11 mouse cellular contexts compared by ENCODE assay signal in genomic region chr2:102001661-102002060, GRCm38 (mm10).
DNase-seq lines count a peak whose midpoint lies in the region; ATAC-seq and TF ChIP-seq lines count a peak whose summit lies in the region.
"Had no signal": no experiment of that assay in that cellular context is flagged by ENCODE, and none has a peak within 500 bp of the region (broad histone marks: within the 10 kb centered on the region; RNA-seq: fewer than 3 reads in every experiment).

No protein-coding gene starts in this region.

- WGBS in forebrain, embryonic 13.5 days: 7% methylated on average over 1 of the region's 1 CpGs

- peak overlapping the region; percentile 52; the same call in 1 of the 2 replicates for H3K27ac ChIP-seq in layer of hippocampus, adult 2 months
- H3K27ac ChIP-seq in forebrain, embryonic 13.5 days: peak overlapping the region; percentile 98
- H3K27ac ChIP-seq in gastrocnemius, adult 2 months: no peak overlapping the region; the same call in 1 of the 2 replicates

- TF ChIP-seq CTCF in layer of hippocampus, adult 2 months (conservative IDR thresholded peaks at IDR 0.05): no peak
- no peak for TF ChIP-seq CTCF in gastrocnemius, adult 2 months (IDR thresholded peaks at IDR 0.05)

- ATAC-seq in forebrain, embryonic 13.5 days: no peak
- ATAC-seq in megakaryocyte progenitor cell, adult 5-6 weeks (replicated peaks; ENCODE audit: poor library complexity): 0 out of 2 replicates have a peak, but pooled peaks have one; percentile 14

- H3K4me3 ChIP-seq in layer of hippocampus, adult 2 months: no peak overlapping the region
- H3K4me3 ChIP-seq in forebrain, embryonic 13.5 days: no peak overlapping the region
- H3K4me3 ChIP-seq in gastrocnemius, adult 2 months: no peak overlapping the region
- H3K4me3 ChIP-seq: stomach, embryonic 15.5 days had no signal

- no peak for DNase-seq in layer of hippocampus, adult 2 months (ENCODE audit: low spot score in 2 of 2)
- DNase-seq in layer of hippocampus, adult 8-10 months (ENCODE audit: low spot score in 2 of 2): no peak
- peak; percentile 70 for DNase-seq in brain, adult 2 months (ENCODE audit: low read depth, low spot score)
- DNase-seq in c-Kit-positive CD71-positive TER-119-positive erythroid progenitor cells, embryonic 14.5 days (ENCODE audit: low spot score): no peak
- DNase-seq in cerebellum, adult 8-10 months: no peak
- no peak for DNase-seq in gastrocnemius, adult 2 months
- DNase-seq: adrenal gland, postnatal 36 days; cerebellum, postnatal 25 days had no signal

- peaks cover 97% of the 10 kb centered on the region for H3K4me1 ChIP-seq in forebrain, embryonic 13.5 days

- intact Hi-C loops in gastrocnemius, adult 2 months (cut with DNase I): no loop called here

- H3K4me2 ChIP-seq in forebrain, embryonic 13.5 days: peak overlapping the region; percentile 52
- H3K4me2 ChIP-seq: stomach, embryonic 15.5 days had no signal

- H3K9ac ChIP-seq in forebrain, embryonic 13.5 days: peak overlapping the region; percentile 43
- H3K9ac ChIP-seq: stomach, embryonic 15.5 days had no signal

- H3K9me3 ChIP-seq in forebrain, embryonic 13.5 days (replicated peaks): no peaks in the 10 kb centered on the region
- H3K9me3 ChIP-seq: stomach, embryonic 15.5 days had no signal

- H3K27me3 ChIP-seq in forebrain, embryonic 13.5 days: no peaks in the 10 kb centered on the region
- H3K27me3 ChIP-seq: stomach, embryonic 15.5 days had no signal

- H3K36me3 ChIP-seq in forebrain, embryonic 13.5 days (ENCODE audit: poor library complexity, severe bottlenecking): no peaks in the 10 kb centered on the region
- H3K36me3 ChIP-seq: stomach, embryonic 15.5 days had no signal
